Comparison of ENCODE assay signal across 14 mouse cellular contexts in genomic region chr6:35260531-35260930, GRCm38 (mm10). TPM values are rescaled to one million over a fixed set of nuclear protein-coding genes. Genes with fewer than 3 reads are reported as not detected.
"Had no signal": no experiment of that assay in that cellular context is flagged by ENCODE, and none has a peak within 500 bp of the region (broad histone marks: within the 10 kb centered on the region; RNA-seq: fewer than 3 reads in every experiment).

No protein-coding gene starts in this region.

- H3K9me3 ChIP-seq: kidney, embryonic 15.5 days; limb, embryonic 10.5 days; liver, embryonic 15.5 days; lung, embryonic 15.5 days; midbrain, embryonic 13.5 days; stomach, embryonic 15.5 days had no signal

- H3K27ac ChIP-seq: kidney, embryonic 15.5 days; left cerebral cortex, adult 2 months; limb, embryonic 10.5 days; liver, embryonic 15.5 days; lung, embryonic 15.5 days; macrophage; midbrain, embryonic 13.5 days; stomach, embryonic 15.5 days had no signal

- H3K4me2 ChIP-seq: kidney, embryonic 15.5 days; lung, embryonic 15.5 days; midbrain, embryonic 13.5 days; stomach, embryonic 15.5 days had no signal

- H3K4me3 ChIP-seq: kidney, embryonic 15.5 days; left cerebral cortex, adult 2 months; limb, embryonic 10.5 days; liver, embryonic 15.5 days; lung, embryonic 15.5 days; midbrain, embryonic 13.5 days; stomach, embryonic 15.5 days had no signal

- ATAC-seq: midbrain, embryonic 13.5 days had no signal

- H3K4me1 ChIP-seq: limb, embryonic 10.5 days had no signal

- H3K27me3 ChIP-seq: kidney, embryonic 15.5 days; liver, embryonic 15.5 days; lung, embryonic 15.5 days; midbrain, embryonic 13.5 days; stomach, embryonic 15.5 days had no signal

- H3K9ac ChIP-seq: kidney, embryonic 15.5 days; liver, embryonic 15.5 days; lung, embryonic 15.5 days; midbrain, embryonic 13.5 days; stomach, embryonic 15.5 days had no signal

- DNase-seq: kidney, adult 2 months; kidney, postnatal 14 days; lung, postnatal 14 days; right cerebral cortex, postnatal 14 days; thymus, adult 2 months; thymus, postnatal 25 days had no signal

RNA-seq across cellular contexts. Expression of gene Slc13a4, which starts 47.4 kb away (rescaled TPM):
- polyA plus RNA-seq: macrophage had no signal
